In genomic region chr17:45752678-45753077, GRCm38 (mm10) we compare ENCODE assay signal across 11 mouse cellular contexts. TPM values are rescaled to one million over a fixed set of nuclear protein-coding genes. Genes with fewer than 3 reads are reported as not detected.
A peak's percentile ranks its signal among the peaks of the same experiment; 100 is the strongest.
DNase-seq lines count a peak whose midpoint lies in the region; ATAC-seq lines count a peak whose summit lies in the region.
"Had no signal": no experiment of that assay in that cellular context is flagged by ENCODE, and none has a peak within 500 bp of the region (broad histone marks: within the 10 kb centered on the region; RNA-seq: fewer than 3 reads in every experiment).

No protein-coding gene starts in this region.

- 41% methylated on average over 11 of the region's 11 CpGs for WGBS in hindbrain, embryonic 10.5 days
- 40% methylated on average over 11 of the region's 11 CpGs for WGBS in hindbrain, embryonic 12.5 days
- 70% methylated on average over 11 of the region's 11 CpGs for WGBS in forebrain, embryonic 15.5 days
- WGBS in midbrain, embryonic 16.5 days, result 63% methylated on average over 11 of the region's 11 CpGs

- no peak for ATAC-seq in hindbrain, embryonic 12.5 days (ENCODE audit: low FRiP score)
- no peak for ATAC-seq in forebrain, embryonic 15.5 days (replicated peaks)
- no peak for ATAC-seq in midbrain, embryonic 16.5 days

- H3K4me1 ChIP-seq in hindbrain, embryonic 10.5 days (replicated peaks), result peaks cover 32% of the 10 kb centered on the region
- peaks cover 7% of the 10 kb centered on the region for H3K4me1 ChIP-seq in hindbrain, embryonic 12.5 days
- H3K4me1 ChIP-seq in megakaryocyte, embryonic 14.5 days, result peaks cover 90% of the 10 kb centered on the region
- H3K4me1 ChIP-seq in forebrain, embryonic 15.5 days, result peaks cover 12% of the 10 kb centered on the region
- H3K4me1 ChIP-seq in midbrain, embryonic 16.5 days (ENCODE audit: control insufficient read depth, insufficient read depth, low read length), result no peaks in the 10 kb centered on the region

- H3K36me3 ChIP-seq in hindbrain, embryonic 10.5 days, result no peaks in the 10 kb centered on the region
- H3K36me3 ChIP-seq in hindbrain, embryonic 12.5 days, result no peaks in the 10 kb centered on the region
- H3K36me3 ChIP-seq in megakaryocyte, embryonic 14.5 days (replicated peaks; ENCODE audit: low read length), result no peaks in the 10 kb centered on the region
- no peaks in the 10 kb centered on the region for H3K36me3 ChIP-seq in forebrain, embryonic 15.5 days
- H3K36me3 ChIP-seq in midbrain, embryonic 16.5 days (ENCODE audit: control insufficient read depth, insufficient read depth, low read length), result no peaks in the 10 kb centered on the region

- H3K9me3 ChIP-seq in hindbrain, embryonic 10.5 days, result 0 out of 2 replicates have a peak, but pooled peaks cover 2% of the 10 kb centered on the region
- no peaks in the 10 kb centered on the region for H3K9me3 ChIP-seq in hindbrain, embryonic 12.5 days (replicated peaks)
- no peaks in the 10 kb centered on the region for H3K9me3 ChIP-seq in megakaryocyte, embryonic 14.5 days
- no peaks in the 10 kb centered on the region for H3K9me3 ChIP-seq in forebrain, embryonic 15.5 days
- no peaks in the 10 kb centered on the region for H3K9me3 ChIP-seq in midbrain, embryonic 16.5 days (replicated peaks; ENCODE audit: control insufficient read depth, low read length, poor library complexity, severe bottlenecking)
- H3K9me3 ChIP-seq: G1E had no signal

- H3K27me3 ChIP-seq in hindbrain, embryonic 10.5 days (ENCODE audit: insufficient read depth, poor library complexity, severe bottlenecking), result 0 out of 2 replicates have a peak, but pooled peaks cover 4% of the 10 kb centered on the region
- H3K27me3 ChIP-seq in hindbrain, embryonic 12.5 days, result 0 out of 2 replicates have a peak, but pooled peaks cover 2% of the 10 kb centered on the region
- peaks cover 9% of the 10 kb centered on the region for H3K27me3 ChIP-seq in megakaryocyte, embryonic 14.5 days (replicated peaks)
- no peaks in the 10 kb centered on the region for H3K27me3 ChIP-seq in forebrain, embryonic 15.5 days
- no peaks in the 10 kb centered on the region for H3K27me3 ChIP-seq in midbrain, embryonic 16.5 days (ENCODE audit: control insufficient read depth, insufficient read depth, low read depth, low read length)

- intact Hi-C loops in heart, postnatal 10 days (cut with DNase I), result no loop called here

- peak; percentile 59 for DNase-seq in hindbrain, embryonic 10.5 days (ENCODE audit: low spot score)
- peak; percentile 80 for DNase-seq in Muller cell, postnatal 12 days (ENCODE audit: inconsistent ontology term)
- DNase-seq in heart, postnatal 10 days, result peak; percentile 71 to 78
- DNase-seq in cerebellum, adult 11-12 months, result no peak
- DNase-seq: cerebellum, adult 11 months had no signal

- no peak overlapping the region for H3K4me3 ChIP-seq in hindbrain, embryonic 10.5 days
- no peak overlapping the region for H3K4me3 ChIP-seq in hindbrain, embryonic 12.5 days
- peak overlapping the region; percentile 69 for H3K4me3 ChIP-seq in megakaryocyte, embryonic 14.5 days (replicated peaks)
- no peak overlapping the region for H3K4me3 ChIP-seq in forebrain, embryonic 15.5 days
- no peak overlapping the region for H3K4me3 ChIP-seq in midbrain, embryonic 16.5 days (ENCODE audit: low read depth, low read length)

- peak overlapping the region; percentile 77 for H3K27ac ChIP-seq in hindbrain, embryonic 10.5 days
- no peak overlapping the region for H3K27ac ChIP-seq in hindbrain, embryonic 12.5 days
- no peak overlapping the region for H3K27ac ChIP-seq in forebrain, embryonic 15.5 days (replicated peaks)
- no peak overlapping the region for H3K27ac ChIP-seq in midbrain, embryonic 16.5 days (ENCODE audit: low read length)

- H3K4me2 ChIP-seq in hindbrain, embryonic 12.5 days (replicated peaks), result no peak overlapping the region
- H3K4me2 ChIP-seq in forebrain, embryonic 15.5 days (replicated peaks), result no peak overlapping the region
- no peak overlapping the region for H3K4me2 ChIP-seq in midbrain, embryonic 16.5 days (ENCODE audit: low read length)

- H3K9ac ChIP-seq in hindbrain, embryonic 12.5 days, result no peak overlapping the region
- H3K9ac ChIP-seq in forebrain, embryonic 15.5 days (replicated peaks), result no peak overlapping the region
- no peak overlapping the region for H3K9ac ChIP-seq in midbrain, embryonic 16.5 days (ENCODE audit: low read depth, low read length)

RNA-seq across cellular contexts. Expression of gene 1600014C23Rik, which starts 19.0 kb away (rescaled TPM):
- 0.58 and 0.67 TPM in 2 replicates for polyA plus RNA-seq in hindbrain, embryonic 10.5 days (2016; fragmentation: Nextera tagmentation; extraction: Ambion mirVana)
- not detected in 2 replicates for polyA plus RNA-seq in hindbrain, embryonic 12.5 days (2016; fragmentation: Nextera tagmentation; extraction: Ambion mirVana)
- not detected for total RNA-seq in heart, postnatal 10 days (2021)
- 1.3 TPM in 1 of 2 replicates, not detected in the other for polyA plus RNA-seq in megakaryocyte, embryonic 14.5 days (2012; ENCODE audit: insufficient read depth, low replicate concordance)
- polyA plus RNA-seq in forebrain, embryonic 15.5 days (2015; fragmentation: Nextera tagmentation; extraction: Ambion mirVana), result 0.41 TPM in 1 of 2 replicates, not detected in the other
- 0.46 TPM in 1 of 2 replicates, not detected in the other for polyA plus RNA-seq in midbrain, embryonic 16.5 days (2015; fragmentation: Nextera tagmentation; extraction: Ambion mirVana)
- total RNA-seq: layer of hippocampus, postnatal 10 days had no signal
